Mouse (Mus musculus): Measurements from ENCODE around the gene Rnf144a.

DNA sequence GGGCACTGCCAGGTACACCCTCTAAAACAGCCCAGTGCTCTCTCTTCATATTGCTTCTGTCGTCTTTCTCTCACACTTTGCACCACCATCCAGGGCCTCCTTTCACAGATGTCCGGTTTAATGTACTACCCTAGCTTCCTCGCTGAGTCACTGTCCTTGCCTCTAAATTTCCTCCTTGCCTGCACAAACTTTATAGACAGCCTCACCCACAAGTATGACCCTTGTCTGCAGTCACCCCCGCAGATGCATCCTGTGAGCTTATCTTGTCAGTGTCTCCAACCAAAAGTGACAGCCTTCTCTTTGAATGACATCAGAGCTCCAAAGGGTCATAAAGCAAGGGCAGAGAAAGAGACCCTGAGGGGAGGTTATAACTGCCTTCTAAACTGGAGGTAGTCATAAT lies 37.9 kb upstream of the Rnf144a start:
- no peak for TF ChIP-seq CTCF (IDR thresholded peaks at IDR 0.05; ENCODE audit: low read depth, low read length)
- no peak for TF ChIP-seq EP300 (IDR thresholded peaks at IDR 0.05; ENCODE audit: insufficient read depth, low read depth, low read length)
